Mouse (Mus musculus) v-Abl transformed pro-B cells (cell line): ENCODE data around the gene Pgbd1.
"Not testable (repeated sequence)": the region's sequence is repeated elsewhere in the genome, so short reads cannot be mapped to it uniquely, and the experiment has no call there.

Experiments
- in situ Hi-C, 2 experiments: fragments of 400-800 bp; cut with MboI; formaldehyde crosslinking; loops; one replicate each; pipeline ENCODE4 v1.15.1; 2025; ENCODE audit not compliant: unreplicated experiment in 2 of 2

The Pgbd1 gene

GRCm38 (mm10) chr13:21440503-21441206, at the start of gene Pgbd1:
Pgbd1 (minus strand) TSS chr13:21441058.
- in situ Hi-C loops: no loop called here

- in situ Hi-C loops: no loop called here
Measured at GRCm38 (mm10) chr13:21486881-21487280, 46.0 kb upstream of the Pgbd1 start.

GRCm38 (mm10) chr13:21478759-21479670, 38.2 kb upstream of the Pgbd1 start, which contains the start of the genes Zkscan4 and Gm10065:
Zkscan4 (plus strand) TSS chr13:21478907.
Gm10065 (minus strand) TSS chr13:21479441.
- in situ Hi-C loops: not testable (repeated sequence)

- in situ Hi-C loops: no loop called here
Measured at GRCm38 (mm10) chr13:21472427-21472826, 31.6 kb upstream of the Pgbd1 start.

- in situ Hi-C loops: no loop called here
Measured at GRCm38 (mm10) chr13:21469097-21469496, 28.2 kb upstream of the Pgbd1 start.

GRCm38 (mm10) chr13:21468061-21469019, 27.5 kb upstream of the Pgbd1 start, which contains the start of gene Nkapl:
Nkapl (minus strand) TSS chr13:21468509.
- in situ Hi-C loops: no loop called here

- in situ Hi-C loops: no loop called here
Measured at GRCm38 (mm10) chr13:21467336-21467735, 26.5 kb upstream of the Pgbd1 start.

- in situ Hi-C loops: not testable (repeated sequence)
Measured at GRCm38 (mm10) chr13:21462516-21462915, 21.7 kb upstream of the Pgbd1 start.

GRCm38 (mm10) chr13:21456347-21456746, 15.5 kb upstream of the Pgbd1 start:
- in situ Hi-C loops: loop anchor here in 1 of 2 experiments (5.0 kb wide), 2 partner anchors 54 to 71 kb away; partner anchors contain the start of gene Zkscan3

- in situ Hi-C loops: loop anchor here in 1 of 2 experiments (5.0 kb wide), 2 partner anchors 52 to 53 kb away; partner anchors contain the start of gene Zkscan3
Measured at GRCm38 (mm10) chr13:21454133-21454532, 13.3 kb upstream of the Pgbd1 start.

- in situ Hi-C loops: loop anchor here in 1 of 2 experiments (5.0 kb wide), 2 partner anchors 51 to 54 kb away; partner anchors contain the start of gene Zkscan3
Measured at GRCm38 (mm10) chr13:21453449-21453848, 12.6 kb upstream of the Pgbd1 start, which contains the start of gene Zscan26. Zscan26 (minus strand) TSS chr13:21453730.

GRCm38 (mm10) chr13:21453042-21453441, 12.2 kb upstream of the Pgbd1 start:
- in situ Hi-C loops: loop anchor here in 1 of 2 experiments (5.0 kb wide), 2 partner anchors 51 to 54 kb away; partner anchors contain the start of gene Zkscan3

- in situ Hi-C loops: no loop called here
Measured at GRCm38 (mm10) chr13:21447856-21448614, 7.2 kb upstream of the Pgbd1 start.

GRCm38 (mm10) chr13:21446796-21447195, 5.9 kb upstream of the Pgbd1 start:
- in situ Hi-C loops: no loop called here

GRCm38 (mm10) chr13:21441207-21441572, 332 bp upstream of the Pgbd1 start:
- in situ Hi-C loops: no loop called here

GRCm38 (mm10) chr13:21435476-21435875, 5.4 kb downstream of the Pgbd1 start:
- in situ Hi-C loops: no loop called here

GRCm38 (mm10) chr13:21427631-21428030, 13.2 kb downstream of the Pgbd1 start:
- in situ Hi-C loops: no loop called here

- in situ Hi-C loops: no loop called here
Measured at GRCm38 (mm10) chr13:21423301-21423700, 17.6 kb downstream of the Pgbd1 start.

GRCm38 (mm10) chr13:21418865-21419264, 22.0 kb downstream of the Pgbd1 start:
- in situ Hi-C loops: no loop called here
